Mouse (Mus musculus) CH12.LX (cell line): ENCODE measurements around the gene Cldn14.

Experiments used
- CTCF ChIP-seq, 2 experiments: IDR thresholded peaks in 1 of 2; conservative IDR thresholded peaks in 1 of 2; 2 replicates each; pipeline ENCODE4 v1.5.1; 2011 to 2012; ENCODE audit warnings: low read depth in 2 of 2, low read length in 2 of 2, improper control_type of control experiment in 1 of 2, inconsistent platforms in 1 of 2, mild to moderate bottlenecking in 1 of 2, moderate library complexity in 1 of 2
- ETS1 ChIP-seq: conservative IDR thresholded peaks from 2 replicates; pipeline ENCODE4 v1.6.1; 2012; ENCODE audit warnings: low read depth, mild to moderate bottlenecking, inconsistent platforms, low read length, improper control_type of control experiment, moderate library complexity
- GABPA ChIP-seq: IDR thresholded peaks from 2 replicates; pipeline ENCODE4 v1.6.1; 2012; ENCODE audit warnings: low read depth, low read length, improper control_type of control experiment, inconsistent platforms; ENCODE audit not compliant: insufficient replicate concordance
- JUND ChIP-seq: conservative IDR thresholded peaks from 2 replicates; pipeline ENCODE4 v1.6.1; 2011; ENCODE audit warnings: low read depth, low read length, improper control_type of control experiment
- PAX5 ChIP-seq: IDR thresholded peaks from 2 replicates; pipeline ENCODE4 v1.6.1; 2012; ENCODE audit warnings: low read length, inconsistent platforms, mixed read lengths
- POLR2A ChIP-seq: IDR thresholded peaks from 2 replicates; pipeline ENCODE4 v1.6.1; 2011; ENCODE audit warnings: low read depth, mild to moderate bottlenecking, improper control_type of control experiment, low read length
- USF2 ChIP-seq: conservative IDR thresholded peaks from 2 replicates; pipeline ENCODE4 v1.6.1; 2011; ENCODE audit warnings: low read depth, low read length, improper control_type of control experiment
- ZMIZ1 ChIP-seq: IDR thresholded peaks from 2 replicates; pipeline ENCODE4 v1.6.1; 2012; ENCODE audit warnings: low read depth, mild to moderate bottlenecking, inconsistent platforms, low read length, improper control_type of control experiment

GRCm38 (mm10) chr16:93944301-93944700, 64.3 kb downstream of the Cldn14 start:
- TF ChIP-seq CTCF (conservative IDR thresholded peaks at IDR 0.05 in 1 of 2, IDR thresholded peaks at IDR 0.05 in 1 of 2; ENCODE audit: low read depth in 2 of 2, low read length in 2 of 2) (no peak), JUND (no peak), ETS1 (no peak), POLR2A (no peak), GABPA (no peak), ZMIZ1 (no peak), USF2 (no peak), PAX5 (no peak)
